Mouse (Mus musculus) E14TG2a.4 (cell line): ENCODE data around the gene Leo1.

Experiments used
- CTCF ChIP-seq: conservative IDR thresholded peaks from 2 replicates; pipeline ENCODE4 v1.5.1; 2014; ENCODE audit warnings: low read length
- NANOG ChIP-seq: IDR thresholded peaks from 2 replicates; pipeline ENCODE4 v1.6.1; 2014; ENCODE audit warnings: borderline replicate concordance, low read length, mixed read lengths
- POU5F1 ChIP-seq: IDR thresholded peaks from 2 replicates; pipeline ENCODE4 v1.6.1; 2014; ENCODE audit warnings: low read length, borderline replicate concordance

GRCm38 (mm10) chr9:75515464-75516113, 74.3 kb downstream of the Leo1 start:
- TF ChIP-seq CTCF (peak; percentile 57), NANOG (no peak), POU5F1 (no peak)
